Mouse (Mus musculus): ENCODE measurements around the gene Rpp25l. TPM values are rescaled to one million over a fixed set of nuclear protein-coding genes. Genes with fewer than 3 reads are reported as not detected.
"Not testable (repeated sequence)": the region's sequence is repeated elsewhere in the genome, so short reads cannot be mapped to it uniquely, and the experiment has no call there.

Rpp25l gene
- 22.8 and 28.2 TPM in 2 replicates for total RNA-seq (2017)

DNA sequence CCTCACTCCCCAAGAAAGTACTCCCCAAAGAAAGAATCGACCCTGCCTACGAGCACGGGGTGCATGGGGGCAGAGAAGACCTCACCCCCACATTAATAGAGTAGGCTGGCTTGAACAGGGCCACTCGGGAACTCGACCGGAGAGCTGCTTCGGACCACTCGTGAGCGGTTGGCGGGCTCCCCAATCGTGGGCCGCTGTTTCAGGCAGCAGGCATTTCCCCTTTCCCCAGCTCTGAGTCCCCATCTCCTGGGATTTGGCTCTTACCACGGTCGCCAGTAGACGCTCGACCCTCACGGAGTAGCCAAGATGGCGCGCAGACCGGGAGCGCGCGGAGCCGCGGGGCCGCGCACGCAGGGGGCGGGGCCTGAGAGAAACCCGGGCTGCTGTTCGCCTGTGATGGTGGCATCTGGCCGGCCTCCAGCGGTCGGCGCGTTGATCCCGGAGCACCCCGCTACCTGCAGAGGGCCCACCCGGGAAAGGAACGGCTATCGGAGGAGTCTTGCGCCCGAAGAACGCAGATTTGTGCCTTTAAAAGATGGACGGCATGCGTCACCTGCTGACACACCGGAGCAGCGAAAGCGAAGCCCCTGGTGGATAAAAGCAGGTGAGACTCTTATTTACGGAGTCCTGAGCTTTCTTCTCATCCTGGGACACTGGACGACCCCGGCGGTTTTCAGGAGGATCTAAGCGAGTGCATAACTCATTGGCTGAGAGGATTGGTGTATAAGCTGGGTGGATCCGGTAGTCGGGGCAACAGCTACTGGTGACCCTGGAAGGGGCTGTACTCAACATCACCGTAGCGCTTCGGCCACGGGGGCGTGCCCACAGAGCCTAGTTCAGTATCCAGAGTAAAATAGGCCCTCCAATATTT is at the start of gene Rpp25l:
Gene Rpp25l (minus strand): TSS at position 338 of the 871 bp plus-strand sequence.
- peak; percentile 70 for ATAC-seq (replicated peaks; ENCODE audit: low read depth, poor library complexity, severe bottlenecking)

DNA sequence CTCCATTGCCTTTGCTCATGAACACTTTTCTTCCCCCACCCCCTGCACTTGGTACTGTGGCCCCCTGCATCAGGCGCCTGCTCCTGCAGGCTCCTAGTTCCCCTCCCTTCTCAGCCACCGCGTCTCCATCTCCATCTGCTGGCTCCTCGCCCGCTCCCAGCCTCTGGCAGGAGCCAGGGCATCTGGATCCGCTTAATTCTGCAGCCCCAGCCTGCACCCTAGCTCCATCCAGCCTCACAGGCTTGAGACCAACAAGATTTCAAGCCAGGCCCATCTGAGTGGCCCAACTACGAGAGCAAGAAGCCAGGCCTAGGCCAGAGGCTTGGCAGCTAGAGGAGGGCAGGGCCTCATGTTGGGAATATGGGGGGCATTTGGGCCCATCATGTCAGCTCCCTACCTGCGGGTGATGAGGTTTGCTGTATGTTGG is 49.4 kb upstream of the Rpp25l start:
- ATAC-seq (replicated peaks; ENCODE audit: low read depth, poor library complexity, severe bottlenecking), result not testable (repeated sequence)

DNA sequence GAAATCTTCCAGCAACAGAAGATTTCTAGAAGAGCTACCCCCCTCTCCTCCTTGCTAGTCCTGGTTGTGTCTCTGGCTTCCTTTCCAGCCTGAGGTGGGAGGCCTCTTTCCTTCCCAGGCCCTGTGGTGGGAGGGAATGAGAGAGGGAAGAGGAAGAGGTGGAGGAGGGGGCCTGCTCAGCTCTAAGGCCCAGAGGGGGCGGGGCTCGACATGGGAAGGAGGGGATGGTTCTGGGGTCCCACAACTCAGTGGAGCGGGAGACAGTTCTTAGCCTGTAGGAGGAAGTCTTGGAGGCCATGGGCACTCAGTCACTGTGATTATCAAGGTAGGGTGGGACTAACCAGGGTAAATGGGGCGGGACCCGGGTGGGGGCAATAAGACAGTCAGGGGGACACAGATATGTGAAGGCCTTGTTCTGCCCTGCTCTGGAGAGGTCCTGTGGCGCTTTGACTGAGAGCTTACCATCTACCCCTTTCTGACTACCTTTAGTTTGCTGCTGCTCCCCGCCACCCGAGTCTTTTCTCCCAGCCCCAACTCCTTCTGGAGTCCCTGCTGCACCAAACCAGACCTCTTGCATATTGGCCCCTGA is 48.9 kb upstream of the Rpp25l start:
- ATAC-seq (replicated peaks; ENCODE audit: low read depth, poor library complexity, severe bottlenecking), result no peak

DNA sequence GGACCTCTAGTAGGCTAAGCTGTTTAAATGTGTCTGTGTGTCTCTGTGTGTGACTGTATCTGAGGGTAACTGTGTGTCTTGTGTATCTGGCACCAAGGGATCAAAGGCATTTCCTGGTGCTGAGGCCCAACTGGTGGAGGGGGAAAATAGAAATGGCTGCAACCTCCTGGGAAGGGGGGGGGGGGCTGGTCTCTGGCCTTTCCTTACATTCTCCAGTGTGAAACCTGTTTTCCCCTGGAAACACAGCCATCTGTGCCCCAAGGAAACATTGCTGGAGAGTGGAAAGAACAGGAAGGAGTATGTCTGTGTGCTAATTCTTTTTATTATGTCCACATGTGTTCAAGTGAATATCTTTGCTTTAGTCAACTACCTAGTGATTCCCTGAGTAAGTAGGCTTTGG is 48.3 kb upstream of the Rpp25l start:
- no peak for ATAC-seq (replicated peaks; ENCODE audit: low read depth, poor library complexity, severe bottlenecking)

DNA sequence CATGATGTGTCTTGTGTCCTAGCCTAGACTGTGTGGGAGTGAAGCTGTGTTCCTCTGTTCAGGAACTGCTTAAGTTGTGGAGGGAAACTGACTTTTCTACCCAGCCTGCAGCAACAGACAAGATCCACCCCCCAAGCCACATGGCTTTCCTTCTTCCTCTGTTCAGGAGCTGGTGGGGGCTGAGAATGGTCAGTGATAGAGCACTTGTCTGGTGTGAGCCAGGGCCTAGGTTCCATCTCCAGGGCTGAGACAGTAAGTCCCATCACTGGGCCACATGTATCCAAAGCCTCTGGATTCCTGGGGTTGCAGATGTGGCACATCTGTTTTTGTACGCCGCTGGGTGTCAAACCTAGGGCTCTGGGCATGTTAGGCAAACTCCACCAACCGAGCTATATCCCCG is 47.6 kb upstream of the Rpp25l start:
- ATAC-seq (replicated peaks; ENCODE audit: low read depth, poor library complexity, severe bottlenecking), result no peak

DNA sequence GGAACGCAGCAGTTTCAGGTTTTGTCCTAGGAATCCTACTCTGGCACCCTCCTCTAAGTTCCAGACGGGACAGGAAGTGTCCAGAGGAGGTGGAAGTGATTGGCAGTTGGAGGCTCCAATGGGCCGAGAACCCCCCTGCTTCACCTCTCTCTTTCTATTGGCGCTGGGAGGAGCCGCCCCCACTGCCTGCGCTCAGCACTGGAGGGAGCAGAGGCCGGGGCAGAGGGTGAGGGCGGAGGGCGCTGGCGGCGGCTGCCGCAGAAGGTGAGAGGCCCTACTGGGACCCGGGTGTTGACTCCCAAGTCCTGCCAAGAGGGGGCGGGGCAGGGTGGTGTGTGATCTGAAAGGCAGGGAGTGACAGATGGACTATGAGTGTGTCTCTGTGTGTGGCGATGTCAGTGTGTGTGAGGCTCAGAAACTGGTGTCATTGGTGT is 47.0 kb upstream of the Rpp25l start:
- peak; percentile 72 for ATAC-seq (replicated peaks; ENCODE audit: low read depth, poor library complexity, severe bottlenecking)

DNA sequence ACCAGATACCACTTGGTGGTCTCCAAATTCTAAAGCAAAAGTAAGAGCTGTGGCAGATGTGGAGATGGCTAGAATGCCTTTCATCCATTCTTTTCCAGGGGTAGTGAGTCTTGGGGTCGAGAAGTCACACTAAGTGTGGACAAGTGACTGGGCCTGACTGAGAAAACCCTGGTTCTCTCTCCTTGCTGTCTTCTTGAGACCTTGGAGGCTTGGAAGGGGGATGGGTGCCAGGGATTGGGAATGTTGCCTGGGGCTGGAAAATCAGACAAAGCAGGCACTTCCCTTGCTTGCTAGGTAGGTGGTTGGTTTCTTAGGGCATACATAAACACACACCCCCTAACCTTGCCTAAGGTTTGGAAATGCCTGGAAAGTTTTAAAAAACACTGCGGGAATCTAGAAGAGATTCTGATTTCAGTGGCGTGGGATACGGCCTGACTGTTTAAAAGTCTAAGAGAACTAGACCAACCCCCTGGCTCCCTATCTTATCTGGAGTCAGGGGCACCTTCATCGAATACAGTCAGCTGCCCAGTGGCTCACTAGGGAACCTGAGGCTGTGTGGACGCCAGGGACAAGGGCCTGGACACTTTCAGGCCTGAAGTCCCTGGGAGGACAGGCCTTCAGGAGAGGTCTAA is 46.4 kb upstream of the Rpp25l start:
- ATAC-seq (replicated peaks; ENCODE audit: low read depth, poor library complexity, severe bottlenecking), result no peak

DNA sequence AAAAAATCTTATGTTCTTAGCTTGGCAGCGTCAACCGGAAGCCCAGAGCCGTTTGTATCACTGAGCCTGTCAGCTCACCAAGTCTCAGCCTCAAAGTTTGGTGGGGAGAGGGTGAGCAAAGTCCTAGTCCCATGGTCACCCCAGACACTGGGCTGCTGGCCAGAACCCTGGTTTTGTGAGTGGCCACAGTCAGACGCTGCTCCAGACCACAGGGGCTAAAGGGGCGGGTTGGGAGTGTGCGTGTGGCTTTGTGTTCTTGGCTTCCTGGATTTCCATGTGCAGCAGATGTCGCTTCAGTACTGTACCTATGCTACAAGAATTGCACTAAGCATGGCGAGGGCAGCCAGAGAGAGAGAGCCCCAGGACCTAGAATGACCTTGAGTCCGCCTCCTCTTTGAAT is 45.9 kb upstream of the Rpp25l start:
- ATAC-seq (replicated peaks; ENCODE audit: low read depth, poor library complexity, severe bottlenecking), result peak; percentile 3

DNA sequence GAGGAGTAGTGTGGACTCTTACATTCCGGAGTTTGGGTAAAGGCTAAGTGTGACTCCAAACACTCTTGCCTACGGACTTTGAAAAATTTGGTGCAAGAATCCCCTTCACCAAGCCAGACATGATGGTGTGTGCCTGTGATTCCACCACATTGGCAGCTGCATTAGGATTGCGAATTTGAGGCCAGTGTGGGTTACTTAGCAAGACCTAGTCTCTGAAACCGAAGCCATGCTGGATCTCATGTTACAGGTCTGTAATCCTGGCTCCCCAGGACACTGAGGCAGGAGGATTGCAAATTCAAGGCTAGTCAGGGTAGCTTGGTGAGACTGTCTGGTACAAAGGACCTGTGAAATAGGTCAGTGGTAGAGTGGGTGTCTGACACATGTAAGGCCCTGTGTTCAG is 45.4 kb upstream of the Rpp25l start:
- no peak for ATAC-seq (replicated peaks; ENCODE audit: low read depth, poor library complexity, severe bottlenecking)

DNA sequence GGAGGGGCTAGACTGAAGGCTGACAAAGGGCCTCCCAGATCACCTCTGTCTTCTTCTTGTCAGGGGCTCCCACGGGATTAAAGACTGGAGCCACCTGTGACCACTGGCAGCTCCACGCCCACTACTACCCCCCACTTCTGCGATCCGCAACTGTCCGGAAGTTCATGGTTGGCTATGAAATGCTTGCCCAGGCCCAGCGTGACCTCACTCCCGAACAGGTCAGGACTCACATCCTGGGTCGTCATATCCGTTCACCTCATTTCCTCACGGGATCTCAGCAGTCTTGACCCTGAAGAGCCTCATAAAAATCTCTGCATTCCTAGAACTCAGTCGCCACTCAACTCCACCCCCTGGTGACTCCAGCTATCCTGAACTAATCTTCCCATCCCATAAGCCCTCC is 44.7 kb upstream of the Rpp25l start:
- no peak for ATAC-seq (replicated peaks; ENCODE audit: low read depth, poor library complexity, severe bottlenecking)

DNA sequence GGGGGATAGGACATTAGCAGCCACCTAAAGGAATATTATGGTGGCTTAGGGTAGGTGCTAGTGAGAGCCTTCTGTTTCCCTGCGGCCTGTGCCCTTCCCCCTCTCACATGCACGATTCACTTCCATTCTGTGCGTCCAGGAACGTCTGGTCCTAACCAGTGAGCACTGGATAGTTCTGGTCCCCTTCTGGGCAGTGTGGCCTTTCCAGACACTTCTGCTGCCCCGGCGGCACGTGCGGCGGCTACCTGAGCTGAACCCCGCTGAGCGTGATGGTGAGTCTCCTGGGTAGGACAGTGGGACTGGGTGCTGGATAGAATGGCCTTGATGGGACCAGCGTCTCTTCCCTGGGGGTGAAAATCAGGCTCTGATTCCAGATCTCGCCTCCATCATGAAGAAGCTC is 44.0 kb upstream of the Rpp25l start:
- ATAC-seq (replicated peaks; ENCODE audit: low read depth, poor library complexity, severe bottlenecking), result no peak

DNA sequence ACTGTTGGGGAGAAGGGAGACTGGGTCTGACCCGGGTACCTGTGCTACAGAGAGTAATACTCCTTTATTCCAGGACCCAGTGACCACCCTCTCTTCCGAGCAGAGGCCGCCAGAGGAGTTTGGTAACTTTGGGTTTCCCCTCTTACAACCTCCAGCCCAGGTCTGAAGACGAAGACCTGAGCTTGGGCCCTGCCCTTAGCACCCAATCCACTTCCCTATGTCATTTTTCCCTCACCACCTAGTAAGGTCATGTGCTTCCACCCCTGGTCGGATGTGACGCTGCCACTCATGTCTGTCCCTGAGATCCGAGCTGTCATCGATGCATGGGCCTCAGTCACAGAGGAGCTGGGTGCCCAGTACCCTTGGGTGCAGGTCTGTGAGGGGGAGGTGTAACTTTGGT is 43.1 kb upstream of the Rpp25l start:
- ATAC-seq (replicated peaks; ENCODE audit: low read depth, poor library complexity, severe bottlenecking), result no peak

DNA sequence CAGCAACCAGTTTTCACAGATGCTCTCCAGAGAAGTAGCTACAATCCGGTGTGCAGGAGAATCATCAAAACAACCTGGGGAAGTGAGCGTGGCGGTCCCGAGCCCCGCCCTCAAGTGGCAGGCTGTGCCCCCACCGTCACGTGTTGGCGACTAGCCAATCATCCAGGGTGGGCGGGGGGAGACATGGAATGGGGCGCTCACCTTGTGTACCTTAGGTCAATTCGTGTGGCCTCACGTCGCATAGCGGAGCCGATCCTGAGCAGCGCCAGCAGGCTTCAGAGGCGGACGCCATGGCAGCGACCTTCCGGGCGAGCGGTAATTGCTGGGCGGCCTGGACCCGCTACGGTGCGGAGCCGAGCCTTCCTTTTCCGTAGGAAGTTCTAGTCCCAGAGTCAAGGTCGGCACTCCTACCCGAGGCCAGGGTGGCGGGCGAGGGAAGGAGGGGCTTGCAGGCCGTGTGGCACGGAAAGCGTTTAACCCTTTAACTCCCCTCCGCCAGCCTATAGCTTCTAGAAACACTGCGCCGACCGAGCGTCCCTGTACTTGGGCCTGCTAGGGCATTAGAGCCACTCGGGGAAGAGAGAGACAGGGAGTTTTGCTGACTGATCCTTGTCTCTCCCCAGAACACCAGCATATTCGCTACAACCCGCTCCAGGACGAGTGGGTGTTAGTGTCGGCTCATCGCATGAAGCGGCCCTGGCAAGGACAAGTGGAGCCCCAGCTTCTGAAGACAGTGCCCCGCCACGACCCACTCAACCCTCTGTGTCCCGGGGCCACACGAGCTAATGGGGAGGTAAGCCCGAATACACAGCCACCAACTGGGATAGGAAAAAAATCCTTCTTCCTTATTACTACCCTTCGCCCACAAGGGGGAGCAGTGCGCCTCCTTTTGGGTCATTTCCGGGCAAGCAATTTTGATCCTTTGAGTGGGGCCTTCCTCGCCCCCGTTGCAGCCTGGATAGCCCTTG is 42.3 kb upstream of the Rpp25l start, which contains the start of gene Sigmar1:
Gene Sigmar1 (minus strand): TSS at position 820 of the 968 bp plus-strand sequence.
- ATAC-seq (replicated peaks; ENCODE audit: low read depth, poor library complexity, severe bottlenecking), result peak; percentile 62

DNA sequence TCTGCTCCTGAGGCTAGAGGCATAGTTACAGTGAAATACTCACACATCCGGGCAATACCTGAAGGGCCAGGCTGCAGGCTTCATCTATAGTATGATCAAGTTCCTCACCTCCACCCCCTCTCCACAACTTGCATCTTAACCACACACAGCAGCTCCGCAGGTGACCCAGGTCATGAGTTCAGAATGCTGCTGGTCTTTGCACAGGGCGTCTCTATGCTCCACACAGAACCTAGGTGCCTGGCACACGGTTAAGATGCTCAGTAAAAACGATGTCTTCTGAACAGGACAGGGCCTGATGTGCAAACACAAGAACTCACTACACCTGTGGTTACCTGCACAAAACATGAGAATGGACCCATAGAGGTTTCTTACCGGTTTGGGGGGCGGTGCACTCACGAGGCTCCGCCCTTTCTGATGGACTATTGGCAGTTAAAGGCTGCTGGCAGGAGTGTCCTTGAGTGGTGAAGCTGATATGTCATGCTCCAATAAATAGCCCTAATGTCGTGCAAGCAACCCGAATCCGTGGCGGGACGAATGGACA is 41.5 kb upstream of the Rpp25l start, which contains the start of gene Galt:
Gene Galt (plus strand): TSS at position 432 of the 541 bp plus-strand sequence.
- ATAC-seq (replicated peaks; ENCODE audit: low read depth, poor library complexity, severe bottlenecking), result peak; percentile 29

DNA sequence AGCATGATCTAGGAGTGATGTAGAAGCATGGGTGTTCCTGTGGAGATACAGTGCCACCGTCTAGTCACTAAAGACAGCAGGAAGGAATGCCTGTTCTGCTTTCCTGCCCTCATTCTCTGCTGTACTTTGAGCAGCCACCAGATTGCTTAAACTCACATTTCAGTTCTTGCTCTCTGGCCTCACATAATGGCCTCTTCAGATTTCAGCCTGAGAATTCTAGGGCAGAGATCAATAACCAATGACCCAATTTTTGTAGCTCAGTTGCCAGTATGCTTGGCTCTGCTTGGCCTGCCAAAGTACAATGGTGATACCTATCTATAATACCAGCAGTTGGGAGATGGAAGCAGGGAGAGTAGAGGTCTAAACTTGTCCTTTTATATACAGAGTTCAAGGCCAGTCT is 31.7 kb upstream of the Rpp25l start:
- ATAC-seq (replicated peaks; ENCODE audit: low read depth, poor library complexity, severe bottlenecking), result no peak

DNA sequence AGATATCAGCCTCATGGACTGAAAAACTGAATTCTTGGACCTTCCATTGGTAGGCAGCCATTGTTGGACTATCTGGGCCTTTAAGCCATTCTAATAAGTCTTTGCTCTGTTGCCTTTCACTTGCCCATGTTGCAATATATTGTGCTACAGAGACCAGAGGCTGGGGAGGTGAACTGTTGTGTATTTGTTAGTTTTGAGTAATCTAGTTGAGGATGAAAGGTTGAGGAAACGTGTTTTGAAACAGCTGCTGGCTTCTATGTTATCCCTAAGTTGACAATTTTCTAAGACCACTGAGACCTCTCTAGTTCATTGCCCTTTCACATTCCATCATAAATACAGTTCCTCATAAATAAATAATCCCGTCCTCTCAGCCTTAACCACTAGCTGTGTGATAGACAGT is 30.8 kb upstream of the Rpp25l start:
- ATAC-seq (replicated peaks; ENCODE audit: low read depth, poor library complexity, severe bottlenecking), result no peak

DNA sequence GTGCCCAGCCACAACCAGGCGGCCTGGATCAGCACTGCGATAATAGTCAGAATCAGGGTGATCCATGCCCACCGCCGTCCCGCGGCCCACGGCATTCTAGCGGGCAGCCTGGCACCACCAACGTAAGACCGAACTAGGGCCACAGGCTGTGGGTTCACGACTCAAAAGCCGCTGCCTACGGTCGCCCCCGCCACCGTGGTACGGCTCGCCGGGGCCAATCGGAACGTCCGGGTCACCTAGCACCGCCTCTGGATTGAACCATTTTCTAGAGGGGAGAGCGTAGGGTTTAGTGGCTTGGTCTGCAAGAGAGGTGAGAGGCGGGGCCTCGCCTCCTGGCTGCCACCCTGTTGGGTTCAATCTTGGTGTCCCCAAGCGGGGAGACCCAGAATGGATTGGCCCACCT is 27.8 kb upstream of the Rpp25l start:
- ATAC-seq (replicated peaks; ENCODE audit: low read depth, poor library complexity, severe bottlenecking), result peak; percentile 88

DNA sequence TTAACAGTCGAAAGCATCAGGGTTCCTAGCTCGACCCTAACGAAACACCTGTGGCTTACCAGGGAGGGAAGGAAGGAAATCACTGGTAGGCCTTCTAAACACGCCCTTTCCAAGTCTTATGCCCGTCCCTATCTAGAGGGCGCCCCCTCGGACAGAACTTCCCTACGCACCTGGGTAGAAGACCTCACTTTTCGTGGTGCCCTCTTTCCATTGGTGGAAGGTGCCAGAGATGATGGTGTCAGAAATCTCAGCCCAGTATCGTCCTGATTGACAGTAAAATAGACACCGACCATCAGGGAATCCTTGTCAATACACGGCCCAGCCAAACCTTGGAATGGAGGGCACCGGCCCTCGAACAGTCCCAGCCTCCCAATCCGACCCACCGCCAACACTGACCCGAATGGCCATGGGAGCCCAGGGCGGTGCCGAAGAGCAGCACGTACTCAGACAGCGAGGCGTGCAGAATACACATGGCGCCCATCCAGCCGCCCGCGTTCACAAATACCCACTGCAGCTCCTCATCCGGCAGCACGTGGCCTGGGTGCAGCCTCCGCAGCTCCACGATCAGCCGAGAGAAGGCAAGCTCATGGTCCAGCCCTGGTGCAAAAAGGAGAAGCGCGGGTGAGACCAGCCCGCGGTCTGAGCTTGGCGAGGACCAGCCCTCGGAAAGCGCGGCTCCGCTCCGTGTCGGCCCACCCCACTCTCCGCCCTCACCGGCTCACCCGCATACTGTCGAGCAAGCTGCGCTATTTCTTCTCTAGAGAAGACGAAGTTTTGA is 27.2 kb upstream of the Rpp25l start:
- peak; percentile 69 for ATAC-seq (replicated peaks; ENCODE audit: low read depth, poor library complexity, severe bottlenecking)

DNA sequence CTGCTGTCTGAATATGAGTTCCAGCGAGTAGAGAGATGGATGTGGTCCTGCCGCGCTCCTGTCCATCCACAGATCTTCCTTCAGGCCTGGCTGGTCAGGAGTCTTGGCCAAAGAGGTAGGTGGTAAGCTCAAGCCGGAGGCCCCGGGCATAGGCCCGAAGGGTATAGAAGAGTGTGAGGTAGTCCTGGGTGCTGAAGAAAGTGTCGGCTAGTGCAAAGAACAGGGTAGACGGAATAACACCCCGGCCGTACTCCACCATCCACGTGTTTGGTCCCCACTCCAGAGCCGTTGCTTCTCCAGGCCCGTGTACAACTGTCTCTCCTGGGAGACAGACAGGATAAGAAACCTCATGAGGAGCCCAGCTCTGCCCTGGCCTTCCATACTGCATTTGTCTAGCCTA is 25.9 kb upstream of the Rpp25l start:
- ATAC-seq (replicated peaks; ENCODE audit: low read depth, poor library complexity, severe bottlenecking), result no peak
